Mouse (Mus musculus): ENCODE results near the gene Tor2a.
A peak's percentile ranks its signal among the peaks of the same experiment; 100 is the strongest.

Gene Tor2a

DNA sequence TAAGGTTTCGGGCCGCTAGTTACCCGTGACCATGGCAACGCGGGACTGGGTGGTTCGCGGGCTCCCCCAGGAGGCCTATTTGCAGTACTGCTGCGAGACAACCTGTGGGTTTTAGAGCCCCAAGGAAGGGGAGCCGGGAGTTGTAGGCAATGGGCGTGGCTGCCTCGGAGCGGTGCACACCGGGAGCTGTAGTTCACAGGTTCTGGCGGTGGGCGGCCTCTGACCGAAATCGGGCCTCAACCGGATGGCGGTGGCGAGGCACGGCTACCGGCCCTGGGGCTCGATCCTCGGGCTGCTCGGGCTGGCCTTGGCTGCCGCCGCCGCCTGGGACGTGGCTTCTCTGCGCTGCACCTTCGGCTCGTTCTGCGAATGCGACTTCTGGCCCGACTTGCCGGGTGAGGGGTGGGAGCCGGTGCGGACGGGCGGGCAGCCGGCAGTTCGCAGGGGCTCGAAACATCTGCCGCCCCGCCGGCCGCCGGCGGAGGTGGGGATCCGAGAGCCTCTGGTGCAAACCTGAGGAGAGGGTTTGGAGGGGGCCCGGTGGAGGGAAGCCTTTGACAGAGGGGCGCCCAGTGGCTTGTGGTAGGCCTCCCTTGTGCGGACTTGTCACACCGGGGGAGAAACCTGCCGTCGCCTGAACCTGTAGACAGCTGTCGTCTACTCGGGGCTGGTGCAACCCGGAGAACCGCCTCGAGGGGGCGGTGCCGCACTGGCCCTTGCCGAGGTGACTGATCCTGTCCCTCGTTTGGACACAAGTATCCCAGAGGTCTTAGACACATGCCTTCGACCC, at the start of gene Tor2a:
Gene Tor2a, plus strand, starts transcription at position 179 of the 790 bp plus-strand sequence.
- peak; percentile 100 for DNase-seq

GRCm38 (mm10) chr2:32708643-32709042, 48.4 kb upstream of the Tor2a start:
- DNase-seq: peak; percentile 91

DNA sequence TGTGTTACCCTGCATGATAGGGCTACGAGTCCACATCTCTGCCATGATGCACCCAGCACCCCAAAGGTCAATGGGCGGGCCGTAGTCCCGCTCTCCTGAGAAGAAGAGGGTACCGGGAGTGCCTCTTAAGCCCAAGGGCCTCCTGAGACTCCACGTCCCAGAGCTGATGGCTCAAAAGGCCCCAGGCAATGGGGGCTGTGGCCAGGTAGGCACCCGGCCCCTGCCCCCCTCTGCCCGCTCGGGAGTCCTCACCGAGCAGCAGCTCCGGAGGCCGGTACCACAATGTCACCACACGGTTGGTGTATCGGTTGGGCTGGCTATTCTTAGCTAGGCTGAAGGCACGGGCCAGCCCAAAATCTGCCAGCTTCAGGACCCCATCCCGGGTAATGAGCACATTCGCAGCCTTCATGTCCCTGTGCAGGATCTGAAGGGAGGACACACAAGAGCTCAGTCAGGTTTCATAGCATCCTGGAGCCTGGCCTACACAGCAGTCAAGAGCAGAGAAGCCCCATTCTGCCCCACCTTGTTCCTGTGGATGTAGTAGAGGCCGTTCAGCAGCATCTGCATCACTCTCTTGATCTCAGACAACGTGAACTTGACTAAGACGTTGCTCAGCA, 47.4 kb upstream of the Tor2a start:
- DNase-seq: peak; percentile 94

DNA sequence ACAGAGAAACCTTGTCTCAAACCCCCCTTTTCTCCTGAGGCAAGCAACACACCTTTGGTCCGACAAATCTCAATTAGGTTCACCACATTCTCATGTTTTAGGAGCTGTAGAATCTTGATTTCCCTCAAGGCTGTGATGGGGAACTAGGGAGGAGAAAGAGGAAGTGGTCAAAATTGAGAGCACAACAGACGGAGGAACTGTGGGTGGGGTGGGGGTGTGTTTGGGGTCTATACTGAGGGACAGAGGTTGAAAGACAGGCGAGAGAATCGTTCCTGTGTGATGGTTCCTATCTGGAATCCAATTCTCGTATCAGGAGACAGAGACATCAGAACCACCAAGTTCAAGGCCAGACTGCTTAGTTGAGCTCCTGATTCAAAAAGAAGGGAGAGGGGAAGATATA, 46.6 kb upstream of the Tor2a start:
- peak; percentile 96 for DNase-seq

- DNase-seq: peak; percentile 90
Measured at GRCm38 (mm10) chr2:32711301-32712056, 45.6 kb upstream of the Tor2a start.

DNA sequence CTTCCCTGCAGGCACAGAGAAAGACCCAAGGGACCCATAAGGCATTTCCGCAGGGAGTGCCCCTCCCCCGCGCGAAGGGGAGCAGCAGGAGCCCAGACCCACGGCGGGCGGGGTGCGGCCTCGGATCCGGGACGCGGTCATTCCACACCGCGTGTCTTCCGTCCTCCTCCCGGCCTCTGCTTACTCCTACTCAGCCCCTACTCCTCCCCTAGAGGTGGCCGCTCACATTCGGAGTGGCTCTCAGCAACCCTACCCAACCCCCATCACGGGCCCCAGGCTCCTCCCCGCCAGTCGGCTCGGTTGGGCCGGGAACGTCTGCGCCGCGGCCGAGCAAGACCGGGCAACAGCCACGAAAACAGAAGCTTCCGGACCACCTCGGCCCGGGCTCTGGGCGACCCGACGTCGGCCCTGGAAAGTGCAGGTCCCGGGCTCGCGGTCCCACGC, 44.9 kb upstream of the Tor2a start:
- peak; percentile 99 for DNase-seq

GRCm38 (mm10) chr2:32712586-32712933, 44.5 kb upstream of the Tor2a start:
- DNase-seq: peak; percentile 99

DNA sequence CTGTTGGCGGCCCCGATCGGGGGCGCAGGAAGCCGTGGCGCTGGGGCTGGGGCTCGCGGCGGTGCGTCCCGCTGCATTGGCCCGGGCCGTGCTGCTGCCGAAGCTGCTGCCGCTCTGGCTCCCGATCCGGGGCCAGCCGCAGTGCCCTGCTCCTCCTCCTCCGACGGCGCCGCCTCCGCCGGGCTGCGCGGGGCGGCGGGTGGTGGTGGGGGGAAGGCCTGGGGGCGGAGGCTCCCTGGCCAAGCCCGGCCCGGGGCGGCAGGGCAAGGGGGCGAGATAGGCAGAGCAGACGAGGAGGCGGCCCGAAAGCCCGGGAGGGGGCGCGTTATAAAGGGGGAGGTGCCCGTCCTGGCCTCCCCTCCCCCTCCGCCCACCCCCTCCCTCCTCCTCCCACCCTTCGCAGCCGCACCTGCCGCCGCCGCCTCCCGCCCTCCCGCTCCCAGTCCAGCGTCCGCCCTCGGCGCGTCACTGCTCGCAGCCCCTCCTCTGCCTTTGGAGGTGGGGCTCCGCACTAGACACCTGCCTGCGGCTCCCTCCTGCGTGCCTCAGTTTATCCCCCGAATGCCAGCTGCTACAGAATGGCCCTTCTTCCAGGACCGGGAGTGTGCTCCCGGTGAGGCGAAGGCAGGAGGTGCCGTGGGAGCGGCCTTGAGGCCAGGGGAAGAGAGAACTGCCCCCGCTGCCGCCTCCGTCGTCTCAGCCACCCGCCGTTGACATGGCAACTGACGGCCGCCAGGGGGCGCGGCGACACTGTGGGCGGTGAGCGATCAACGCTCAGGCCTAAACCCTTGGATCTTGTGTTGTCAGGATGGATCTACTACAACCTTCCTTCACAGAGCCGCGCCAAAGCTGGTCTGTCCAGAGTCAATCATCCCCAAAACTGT, 43.9 kb upstream of the Tor2a start, which contains the start of gene Cdk9:
Gene Cdk9, minus strand, starts transcription at position 143 of the 884 bp plus-strand sequence.
- DNase-seq: peak; percentile 99

DNA sequence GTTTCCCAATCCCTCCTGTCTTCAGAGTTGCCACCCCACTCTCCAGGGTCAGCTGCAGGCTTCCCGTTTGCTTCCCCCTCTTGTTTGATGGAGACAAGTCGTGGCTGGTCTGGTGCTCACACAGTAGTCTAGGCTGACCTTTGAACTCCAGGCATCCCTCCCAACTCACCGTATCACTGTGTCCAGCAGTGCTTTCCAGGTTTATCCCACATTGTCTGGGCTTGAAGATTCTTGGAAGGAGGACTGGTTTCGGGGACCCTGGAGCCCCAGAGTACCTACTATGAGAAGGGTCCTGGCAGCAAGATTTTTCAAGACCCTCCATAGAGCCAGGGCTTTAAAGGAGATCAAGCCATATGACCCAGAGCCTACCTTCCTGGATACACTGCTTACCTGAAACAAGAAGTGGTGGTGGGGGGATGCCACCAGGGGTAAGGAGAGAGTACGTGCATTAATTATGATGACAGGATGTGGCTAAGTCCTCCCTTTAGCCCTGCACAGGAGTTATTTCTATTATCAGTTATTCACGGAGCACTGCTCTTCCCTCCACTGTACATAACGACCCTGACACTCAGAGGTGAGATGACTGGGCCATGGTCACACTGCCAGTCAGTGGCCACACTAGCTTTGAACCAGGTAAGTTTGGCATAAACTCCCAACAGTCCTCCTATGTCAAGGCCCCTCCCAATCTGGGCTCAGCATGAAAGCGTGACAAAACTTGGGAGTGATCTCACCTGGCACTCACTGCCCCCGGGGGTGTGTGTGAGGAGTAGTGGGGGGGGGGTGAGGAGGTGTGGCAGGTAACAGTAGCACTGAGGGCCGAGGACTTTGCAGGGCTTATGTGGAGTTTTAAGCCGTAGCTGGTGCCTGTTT, 42.7 kb upstream of the Tor2a start:
- DNase-seq: peak; percentile 95

GRCm38 (mm10) chr2:32714987-32715425, 42.0 kb upstream of the Tor2a start:
- DNase-seq: peak; percentile 98

DNA sequence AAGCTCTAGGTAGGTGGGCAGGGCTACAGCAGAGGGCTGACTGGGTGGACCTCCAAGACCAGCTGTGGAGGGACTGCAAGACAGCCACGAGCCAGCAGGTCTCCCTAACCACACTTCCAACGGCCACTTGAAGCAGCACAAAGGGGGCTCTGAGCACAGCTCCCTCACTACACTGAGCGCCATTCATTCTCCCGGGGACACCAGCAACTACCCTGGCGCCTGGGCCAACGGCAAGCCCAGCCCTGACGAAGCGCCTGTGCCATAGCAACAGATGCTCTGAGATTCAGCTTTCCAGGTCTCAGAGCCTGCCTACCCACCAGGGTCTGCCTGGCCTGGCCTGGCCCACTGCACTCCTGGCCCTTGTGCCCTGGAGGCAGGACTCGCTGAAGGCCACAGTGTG, 38.3 kb upstream of the Tor2a start:
- no peak for DNase-seq

- DNase-seq: no peak
Measured at GRCm38 (mm10) chr2:32720053-32720452, 37.0 kb upstream of the Tor2a start.

DNA sequence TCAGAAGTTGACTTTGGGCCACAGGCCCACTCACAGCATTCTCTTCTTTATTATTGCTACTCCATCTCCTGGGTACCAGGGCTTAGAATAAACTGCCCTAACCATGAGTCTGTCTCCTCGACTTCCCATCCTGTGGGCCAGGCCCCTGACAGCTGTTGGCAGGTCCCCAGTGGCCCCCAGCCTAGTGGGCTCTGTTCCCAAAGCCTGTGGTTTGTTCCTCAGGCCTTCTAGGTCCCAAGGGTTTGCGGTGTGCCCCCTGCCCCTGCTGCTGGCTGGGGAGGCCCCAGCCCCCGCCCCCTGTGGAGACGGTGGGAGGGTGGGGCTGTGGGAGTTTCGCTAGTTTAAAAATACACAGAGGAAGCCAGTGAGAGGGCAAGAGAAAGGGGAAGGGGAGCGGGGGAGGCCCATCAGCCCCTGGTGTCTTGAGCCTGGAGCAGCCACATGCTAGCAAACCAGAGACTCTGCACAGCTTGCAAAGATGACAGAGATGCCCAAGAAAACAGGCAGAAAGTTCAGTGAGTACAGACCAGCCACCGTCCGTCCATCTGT, 36.3 kb upstream of the Tor2a start, which contains the start of gene Sh2d3c:
Gene Sh2d3c, plus strand, starts transcription at position 375 of the 549 bp plus-strand sequence.
- peak; percentile 96 for DNase-seq

GRCm38 (mm10) chr2:32722046-32722445, 35.0 kb upstream of the Tor2a start:
- DNase-seq: no peak

DNA sequence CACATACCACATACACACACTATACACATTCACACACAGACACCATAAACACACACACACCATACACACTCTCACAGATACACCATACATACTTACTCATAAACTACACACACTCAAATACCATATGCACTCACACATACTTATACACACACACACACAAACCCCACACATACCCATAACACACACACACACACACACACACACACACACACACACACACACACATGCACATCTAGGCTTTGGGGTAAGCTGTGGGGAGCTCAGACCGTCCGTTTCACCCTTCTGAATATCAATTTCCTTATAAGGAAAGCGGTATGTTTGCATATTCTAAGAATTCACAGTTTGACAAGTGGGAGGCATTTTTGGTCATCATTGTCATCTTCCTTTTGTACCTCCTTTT, 34.5 kb upstream of the Tor2a start:
- DNase-seq: no peak

- no peak for DNase-seq
Measured at GRCm38 (mm10) chr2:32724149-32724548, 32.9 kb upstream of the Tor2a start.

DNA sequence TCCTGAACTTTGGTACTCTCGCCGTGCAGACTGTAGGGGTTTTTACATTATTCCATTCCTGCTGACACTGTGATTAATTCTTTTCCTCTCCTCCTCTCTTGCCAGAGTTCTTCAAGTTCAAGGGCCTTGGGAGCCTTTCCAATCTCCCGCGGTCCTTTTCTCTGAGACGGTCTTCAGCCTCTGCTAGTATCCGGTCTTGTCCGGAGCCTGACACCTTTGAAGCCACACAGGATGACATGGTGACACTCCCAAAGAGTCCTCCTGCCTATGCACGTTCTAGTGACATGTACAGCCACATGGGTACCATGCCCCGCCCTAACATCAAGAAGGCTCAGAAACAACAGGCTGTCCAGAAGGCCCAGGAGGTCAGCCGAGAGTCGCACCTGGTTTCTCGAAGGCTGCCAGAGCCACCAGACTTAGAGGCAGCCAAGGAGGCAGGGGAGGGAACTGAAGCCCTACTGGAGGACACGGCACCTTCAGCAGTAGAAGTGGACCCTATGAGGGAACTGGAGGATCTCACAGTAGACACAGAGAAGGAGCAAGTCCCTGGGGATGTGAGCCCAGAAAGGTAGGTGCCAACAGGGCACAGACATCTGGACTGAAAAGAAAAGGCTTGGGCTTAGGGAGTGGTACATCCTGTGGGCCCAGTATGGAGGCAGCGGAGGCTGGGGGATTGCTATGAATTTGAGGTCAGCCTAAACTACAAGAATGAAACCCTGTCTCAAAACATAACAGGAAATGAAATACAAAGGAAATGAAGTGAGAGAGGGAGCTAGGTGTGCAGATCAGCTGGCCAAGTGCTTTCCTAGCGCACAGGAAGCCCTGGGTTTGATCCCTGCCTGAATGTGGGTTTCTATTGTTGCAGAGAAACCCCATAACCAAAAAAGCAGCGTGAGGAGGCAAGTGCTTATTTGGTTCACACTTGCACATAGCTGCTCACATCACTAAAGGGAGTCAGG, 31.9 kb upstream of the Tor2a start:
- DNase-seq: peak; percentile 92

- DNase-seq: peak; percentile 100
Measured at GRCm38 (mm10) chr2:32727435-32727834, 29.6 kb upstream of the Tor2a start.

- peak; percentile 99 for DNase-seq
Measured at GRCm38 (mm10) chr2:32728463-32728862, 28.6 kb upstream of the Tor2a start.

GRCm38 (mm10) chr2:32729547-32729946, 27.5 kb upstream of the Tor2a start:
- peak; percentile 90 for DNase-seq
